Mouse (Mus musculus): ENCODE results near the gene Sgk1. TPM values are rescaled to one million over a fixed set of nuclear protein-coding genes. Genes with fewer than 3 reads are reported as not detected.

Sgk1 gene
- polyA plus RNA-seq, 1 experiment = 1.3 TPM

GRCm38 (mm10) chr10:21853122-21853521 lies 28.9 kb upstream of the Sgk1 start:
- TF ChIP-seq GATA1 (IDR thresholded peaks at IDR 0.05; ENCODE audit: low read length) = no peak

- no peak for TF ChIP-seq GATA1 (IDR thresholded peaks at IDR 0.05; ENCODE audit: low read length)
Measured at GRCm38 (mm10) chr10:21853566-21854328, 28.2 kb upstream of the Sgk1 start.

- no peak for TF ChIP-seq GATA1 (IDR thresholded peaks at IDR 0.05; ENCODE audit: low read length)
Measured at GRCm38 (mm10) chr10:21855338-21855737, 26.6 kb upstream of the Sgk1 start.

GRCm38 (mm10) chr10:21857676-21858075 lies 24.3 kb upstream of the Sgk1 start:
- TF ChIP-seq GATA1 (IDR thresholded peaks at IDR 0.05; ENCODE audit: low read length) = no peak

GRCm38 (mm10) chr10:21858437-21858974 lies 23.5 kb upstream of the Sgk1 start:
- no peak for TF ChIP-seq GATA1 (IDR thresholded peaks at IDR 0.05; ENCODE audit: low read length)

GRCm38 (mm10) chr10:21866504-21866903 lies 15.5 kb upstream of the Sgk1 start:
- no peak for TF ChIP-seq GATA1 (IDR thresholded peaks at IDR 0.05; ENCODE audit: low read length)

- no peak for TF ChIP-seq GATA1 (IDR thresholded peaks at IDR 0.05; ENCODE audit: low read length)
Measured at GRCm38 (mm10) chr10:21868221-21868620, 13.8 kb upstream of the Sgk1 start.

GRCm38 (mm10) chr10:21868623-21869022 lies 13.4 kb upstream of the Sgk1 start:
- TF ChIP-seq GATA1 (IDR thresholded peaks at IDR 0.05; ENCODE audit: low read length) = no peak

- no peak for TF ChIP-seq GATA1 (IDR thresholded peaks at IDR 0.05; ENCODE audit: low read length)
Measured at GRCm38 (mm10) chr10:21881837-21882183, 174 bp upstream of the Sgk1 start.

GRCm38 (mm10) chr10:21883587-21883986 lies 1.6 kb downstream of the Sgk1 start:
- no peak for TF ChIP-seq GATA1 (IDR thresholded peaks at IDR 0.05; ENCODE audit: low read length)

- no peak for TF ChIP-seq GATA1 (IDR thresholded peaks at IDR 0.05; ENCODE audit: low read length)
Measured at GRCm38 (mm10) chr10:21884534-21884933, 2.5 kb downstream of the Sgk1 start.

GRCm38 (mm10) chr10:21889141-21889765 lies 7.3 kb downstream of the Sgk1 start:
- no peak for TF ChIP-seq GATA1 (IDR thresholded peaks at IDR 0.05; ENCODE audit: low read length)

GRCm38 (mm10) chr10:21890293-21890692 lies 8.3 kb downstream of the Sgk1 start:
- TF ChIP-seq GATA1 (IDR thresholded peaks at IDR 0.05; ENCODE audit: low read length) = no peak

- TF ChIP-seq GATA1 (IDR thresholded peaks at IDR 0.05; ENCODE audit: low read length) = no peak
Measured at GRCm38 (mm10) chr10:21891442-21891841, 9.5 kb downstream of the Sgk1 start.

GRCm38 (mm10) chr10:21892104-21892503 lies 10.1 kb downstream of the Sgk1 start:
- no peak for TF ChIP-seq GATA1 (IDR thresholded peaks at IDR 0.05; ENCODE audit: low read length)

GRCm38 (mm10) chr10:21898417-21898816 lies 16.4 kb downstream of the Sgk1 start:
- no peak for TF ChIP-seq GATA1 (IDR thresholded peaks at IDR 0.05; ENCODE audit: low read length)

GRCm38 (mm10) chr10:21899397-21899796 lies 17.4 kb downstream of the Sgk1 start:
- TF ChIP-seq GATA1 (IDR thresholded peaks at IDR 0.05; ENCODE audit: low read length) = no peak

Measured in G1E-ER4 (cell line).